Mouse (Mus musculus) neural tube, embryonic 11.5 days (tissue): ENCODE data around the gene Ywhae. TPM values are rescaled to one million over a fixed set of nuclear protein-coding genes. Genes with fewer than 3 reads are reported as not detected.
A peak's percentile ranks its signal among the peaks of the same experiment; 100 is the strongest.
"Not testable (repeated sequence)": the region's sequence is repeated elsewhere in the genome, so short reads cannot be mapped to it uniquely, and the experiment has no call there.

Experiments
- ATAC-seq: fragments of 200-750 bp; cut with Nextera tagmentation; 2 replicates; pipeline ENCODE4 v1.8.0; 2017; ENCODE audit warnings: moderate number of reproducible peaks, mild to moderate bottlenecking, moderate TSS enrichment, moderate library complexity; ENCODE audit not compliant: insufficient read depth, low FRiP score, low TSS enrichment
- DNase-seq: peaks from one replicate; pipeline ENCODE4 v3.0.0-alpha.2; 2015; ENCODE audit warnings: low spot score
- H3K27ac ChIP-seq: fragments of 300-500 bp; sonication (generic); 2 replicates; pipeline ENCODE4 v1.5.1; 2014; ENCODE audit warnings: low read depth, mild to moderate bottlenecking, low read length
- H3K27me3 ChIP-seq: fragments of 300-500 bp; sonication (generic); 2 replicates; pipeline ENCODE4 v1.6.1; 2014; ENCODE audit warnings: mild to moderate bottlenecking, low read length, mixed read lengths; ENCODE audit not compliant: control insufficient read depth, insufficient read depth
- H3K36me3 ChIP-seq: fragments of 300-500 bp; sonication (generic); 2 replicates; pipeline ENCODE4 v1.6.1; 2014; ENCODE audit warnings: mild to moderate bottlenecking, low read length, moderate library complexity, mixed read lengths; ENCODE audit not compliant: control insufficient read depth, insufficient read depth
- H3K4me1 ChIP-seq: fragments of 300-500 bp; sonication (generic); 2 replicates; pipeline ENCODE4 v1.6.1; 2014; ENCODE audit warnings: low read length, mixed read lengths; ENCODE audit not compliant: control insufficient read depth, insufficient read depth
- H3K4me2 ChIP-seq: fragments of 300-500 bp; sonication (generic); 2 replicates; pipeline ENCODE4 v1.6.1; 2014; ENCODE audit warnings: low read depth, mild to moderate bottlenecking, moderate library complexity
- H3K4me3 ChIP-seq: fragments of 300-500 bp; sonication (generic); 2 replicates; pipeline ENCODE4 v1.5.1; 2014; ENCODE audit warnings: low read depth, low read length
- H3K9ac ChIP-seq: fragments of 300-500 bp; sonication (generic); 2 replicates; pipeline ENCODE4 v1.6.1; 2014; ENCODE audit warnings: mild to moderate bottlenecking, low read length
- H3K9me3 ChIP-seq: fragments of 300-500 bp; sonication (generic); 2 replicates; pipeline ENCODE4 v1.6.1; 2016; ENCODE audit warnings: low read length; ENCODE audit not compliant: control insufficient read depth
- WGBS: fragments of 180-500 bp; shearing (Covaris S2); extraction: QIAGEN DNeasy Blood & Tissue Kit; methylation state at CpG from one replicate; pipeline ENCODE4 v1.1.7; 2014; 5-methylcytosine and 5-hydroxymethylcytosine counted together
- polyA plus RNA-seq: library from polyadenylated mRNA; unstranded; fragments of >200 nt; fragmentation: Nextera tagmentation; extraction: Ambion mirVana; gene quantifications from 2 replicates; pipeline ENCODE4 v1.2.1, GENCODE M21; 2014

Ywhae gene
- polyA plus RNA-seq, 1 experiment from 2014 or later = 1,480 TPM

DNA sequence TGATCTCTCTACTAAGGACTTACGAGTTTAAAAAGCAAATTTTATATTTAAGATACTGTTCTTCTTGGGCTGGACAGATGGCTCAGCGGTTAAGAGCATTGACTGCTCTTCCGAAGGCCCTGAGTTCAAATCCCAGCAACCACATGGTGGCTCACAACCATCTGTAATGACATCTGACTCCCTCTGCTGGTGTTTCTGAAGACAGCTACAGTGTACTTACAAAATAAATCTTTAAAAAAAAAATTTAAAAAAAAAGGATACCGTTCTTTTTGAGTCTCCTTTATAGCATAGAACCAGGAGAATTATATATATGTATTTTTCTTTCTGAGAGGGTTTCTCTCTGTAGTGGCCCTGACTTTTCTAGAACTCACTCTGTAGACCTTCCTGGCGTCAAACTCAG, 32.1 kb upstream of the Ywhae start:
- ATAC-seq (no peak), DNase-seq (no peak)
- H3K4me2 ChIP-seq = no peak overlapping the region
- WGBS = 97% methylated on average over 5 of the region's 5 CpGs
- H3K27me3 ChIP-seq = no peaks in the 10 kb centered on the region
- no peaks in the 10 kb centered on the region for H3K4me1 ChIP-seq
- no peak overlapping the region for H3K9ac ChIP-seq
- no peak overlapping the region for H3K4me3 ChIP-seq
- H3K27ac ChIP-seq = no peak overlapping the region
- H3K36me3 ChIP-seq = peaks cover 5% of the 10 kb centered on the region
- no peaks in the 10 kb centered on the region for H3K9me3 ChIP-seq

DNA sequence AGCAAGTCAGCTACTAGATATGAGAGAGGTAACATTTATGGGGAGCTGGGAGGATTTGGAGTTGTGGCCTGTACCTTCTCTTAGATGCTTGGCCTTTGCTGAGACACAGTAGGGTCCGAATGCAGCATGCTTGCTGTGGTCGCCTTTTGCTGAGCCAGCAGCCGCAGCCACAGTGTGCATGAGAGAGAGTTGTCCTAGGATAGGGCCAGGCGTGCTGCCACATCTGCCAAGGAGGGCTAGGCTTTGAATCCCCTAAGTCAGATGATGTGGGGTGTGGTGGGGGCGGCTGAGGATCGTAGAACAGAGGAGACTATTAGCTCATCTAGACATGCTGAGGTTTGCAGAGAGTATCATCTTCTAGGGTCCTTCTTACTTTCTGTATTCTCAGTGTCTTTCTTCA, 29.9 kb upstream of the Ywhae start:
- no peaks in the 10 kb centered on the region for H3K4me1 ChIP-seq
- no peak overlapping the region for H3K9ac ChIP-seq
- H3K36me3 ChIP-seq = peaks cover 5% of the 10 kb centered on the region
- DNase-seq (no peak), ATAC-seq (no peak)
- no peak overlapping the region for H3K27ac ChIP-seq
- WGBS = 95% methylated on average over 6 of the region's 6 CpGs
- no peak overlapping the region for H3K4me2 ChIP-seq
- no peak overlapping the region for H3K4me3 ChIP-seq
- H3K9me3 ChIP-seq = no peaks in the 10 kb centered on the region
- no peaks in the 10 kb centered on the region for H3K27me3 ChIP-seq

DNA sequence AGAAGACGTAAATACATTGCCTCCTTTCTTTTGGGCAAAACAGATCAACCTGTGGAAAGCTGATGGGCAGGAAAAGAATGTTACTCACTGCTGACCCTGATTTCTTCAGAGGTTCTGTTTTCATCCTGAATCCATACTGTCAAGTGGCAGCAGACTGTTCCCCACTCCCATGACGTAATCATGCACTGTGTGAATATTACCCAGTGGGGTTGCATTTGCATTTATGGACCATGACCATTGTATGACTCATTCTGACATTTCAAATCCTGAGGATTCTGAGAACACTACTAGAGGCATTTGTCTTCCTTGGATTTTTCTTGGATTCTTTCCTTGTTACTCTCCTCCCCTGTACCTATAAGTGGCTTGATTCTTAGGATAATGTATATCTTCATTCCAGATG, 28.9 kb upstream of the Ywhae start:
- WGBS = 93% methylated on average over 2 of the region's 2 CpGs
- Histone ChIP-seq H3K27me3 (no peaks in the 10 kb centered on the region), H3K4me2 (no peak overlapping the region), H3K9ac (no peak overlapping the region), H3K4me3 (no peak overlapping the region), H3K36me3 (peaks cover 5% of the 10 kb centered on the region), H3K9me3 (no peaks in the 10 kb centered on the region), H3K27ac (no peak overlapping the region), H3K4me1 (no peaks in the 10 kb centered on the region)
- DNase-seq = no peak
- ATAC-seq = no peak

DNA sequence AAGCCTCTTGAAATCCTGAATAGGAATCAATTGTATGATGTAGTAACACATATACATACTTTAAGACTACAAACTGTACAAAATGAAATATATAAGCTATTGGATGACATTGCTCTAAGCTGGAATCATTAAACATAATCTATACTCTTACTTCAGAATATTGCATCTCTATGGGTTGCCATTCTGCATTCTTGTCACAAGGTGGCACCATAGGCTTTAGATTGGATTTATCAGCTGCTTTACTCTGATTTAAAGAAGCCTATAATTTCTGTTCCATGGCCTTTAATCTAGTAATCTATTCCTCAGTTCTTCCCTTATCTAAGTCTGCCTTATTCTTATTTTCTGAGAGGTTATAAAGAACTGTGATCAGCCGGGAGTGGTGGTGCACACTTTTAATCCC, 18.7 kb upstream of the Ywhae start:
- H3K4me2 ChIP-seq = no peak overlapping the region
- H3K4me3 ChIP-seq = no peak overlapping the region
- no peak for ATAC-seq
- H3K36me3 ChIP-seq = no peaks in the 10 kb centered on the region
- no peak overlapping the region for H3K27ac ChIP-seq
- no peak for DNase-seq
- 97% methylated on average over 1 of the region's 1 CpGs for WGBS
- H3K4me1 ChIP-seq = no peaks in the 10 kb centered on the region
- no peaks in the 10 kb centered on the region for H3K27me3 ChIP-seq
- no peaks in the 10 kb centered on the region for H3K9me3 ChIP-seq
- no peak overlapping the region for H3K9ac ChIP-seq

DNA sequence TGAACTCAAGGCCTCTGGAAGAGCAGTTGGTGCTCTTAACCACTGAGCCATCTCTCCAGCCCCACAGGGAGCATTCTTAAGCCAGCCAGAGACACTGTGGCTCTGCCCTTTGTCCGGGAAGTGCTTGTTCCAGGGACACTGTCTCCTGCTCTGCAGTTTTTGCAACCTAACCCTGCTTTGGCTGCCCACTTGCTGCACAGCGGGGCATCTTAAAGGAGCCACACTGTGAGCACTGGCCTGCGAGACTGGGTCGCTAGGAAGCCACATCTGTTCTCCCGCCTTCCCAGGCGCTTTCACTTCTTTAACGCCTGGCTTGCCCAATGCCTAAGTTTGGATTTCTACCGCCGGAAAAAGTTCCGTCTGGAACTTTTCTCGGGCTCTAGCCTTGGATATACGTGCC, 17.1 kb upstream of the Ywhae start:
- peak; percentile 20 for DNase-seq
- 22% methylated on average over 12 of the region's 12 CpGs for WGBS
- no peak overlapping the region for H3K9ac ChIP-seq

DNA sequence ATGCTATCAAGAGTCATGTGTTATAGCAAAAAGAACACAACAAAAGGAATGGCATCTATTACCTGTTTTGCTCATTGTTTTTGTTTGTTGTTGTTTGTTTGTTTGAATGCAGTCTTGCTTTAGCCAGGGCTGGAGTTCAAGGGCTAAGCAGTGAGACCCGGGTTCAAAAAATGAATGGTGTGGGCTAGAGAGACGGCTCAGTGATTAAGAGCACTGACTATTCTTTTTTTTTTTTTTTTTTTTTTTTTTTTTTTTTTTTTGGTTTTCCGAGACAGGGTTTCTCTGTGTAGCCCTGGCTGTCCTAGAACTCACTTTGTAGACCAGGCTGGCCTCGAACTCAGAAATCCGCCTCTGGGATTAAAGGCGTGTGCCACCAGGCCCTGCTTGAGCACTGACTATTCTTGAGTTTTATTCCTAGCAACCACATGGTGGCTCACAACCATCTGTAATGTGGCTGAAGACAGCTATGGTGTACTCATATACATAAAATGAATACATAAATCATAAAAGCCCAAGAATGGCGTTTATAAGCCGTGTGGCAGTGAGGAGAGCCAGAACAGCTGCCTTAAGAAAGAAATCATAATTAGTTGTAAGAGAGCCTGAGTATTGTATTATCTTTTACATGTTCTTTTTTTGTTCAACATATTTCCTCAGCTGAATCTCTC, 15.9 kb upstream of the Ywhae start:
- DNase-seq (no peak), ATAC-seq (no peak)
- H3K4me1 ChIP-seq = no peaks in the 10 kb centered on the region
- H3K9me3 ChIP-seq = no peaks in the 10 kb centered on the region
- H3K4me3 ChIP-seq = no peak overlapping the region
- 89% methylated on average over 7 of the region's 8 CpGs for WGBS
- H3K4me2 ChIP-seq = no peak overlapping the region
- no peak overlapping the region for H3K27ac ChIP-seq
- no peaks in the 10 kb centered on the region for H3K27me3 ChIP-seq
- no peaks in the 10 kb centered on the region for H3K36me3 ChIP-seq
- no peak overlapping the region for H3K9ac ChIP-seq

More for the DNA sequence above, 17.1 kb upstream of the Ywhae start:
- Histone ChIP-seq H3K4me2 (no peak overlapping the region), H3K4me1 (no peaks in the 10 kb centered on the region), H3K4me3 (no peak overlapping the region), H3K9me3 (no peaks in the 10 kb centered on the region), H3K27ac (no peak overlapping the region), H3K27me3 (no peaks in the 10 kb centered on the region), H3K36me3 (no peaks in the 10 kb centered on the region)
- no peak for ATAC-seq

DNA sequence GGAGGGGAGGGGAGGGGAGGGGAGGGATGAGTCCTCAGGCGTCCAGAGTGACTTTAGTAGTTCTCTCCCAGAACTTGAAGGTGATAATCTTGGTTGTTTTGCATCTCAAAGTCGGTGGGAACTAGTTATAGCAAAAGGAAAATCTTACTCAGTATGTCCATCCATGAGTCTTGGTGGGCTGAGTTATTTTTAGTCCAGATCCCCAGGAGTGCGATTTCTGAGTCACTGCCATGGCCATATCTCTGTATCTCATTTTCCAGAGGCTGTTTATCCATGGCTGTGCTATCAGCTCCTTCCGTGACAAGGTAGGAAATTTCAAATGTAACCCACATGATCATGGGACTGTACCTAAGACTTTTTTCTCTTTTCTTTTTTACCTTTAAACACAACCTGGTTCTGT, 10.3 kb upstream of the Ywhae start:
- no peaks in the 10 kb centered on the region for H3K9me3 ChIP-seq
- no peaks in the 10 kb centered on the region for H3K4me1 ChIP-seq
- no peaks in the 10 kb centered on the region for H3K36me3 ChIP-seq
- no peak overlapping the region for H3K4me3 ChIP-seq
- ATAC-seq = no peak
- H3K27ac ChIP-seq = no peak overlapping the region
- no peak for DNase-seq
- no peak overlapping the region for H3K9ac ChIP-seq
- no peak overlapping the region for H3K4me2 ChIP-seq
- no peaks in the 10 kb centered on the region for H3K27me3 ChIP-seq
- WGBS = 58% methylated on average over 4 of the region's 4 CpGs

DNA sequence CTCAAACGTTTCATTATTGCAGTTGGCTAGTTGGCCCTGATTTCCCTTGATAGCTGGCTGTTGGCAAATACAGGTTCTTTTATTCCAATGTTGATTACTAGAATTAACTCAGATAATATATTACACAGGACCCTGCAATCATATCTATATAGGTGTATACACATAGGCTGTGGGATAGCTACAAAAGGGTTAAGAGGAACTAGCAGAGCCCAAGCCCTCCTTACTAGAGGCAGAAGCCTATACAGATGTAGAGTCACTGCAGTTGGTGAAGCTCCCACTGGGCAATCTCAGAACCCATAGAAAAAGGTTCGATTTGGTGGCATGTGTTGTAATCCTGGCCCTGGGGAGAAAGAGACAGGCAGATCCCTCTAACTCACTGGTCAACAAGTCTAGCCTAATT, 5.5 kb upstream of the Ywhae start:
- Histone ChIP-seq H3K27me3 (no peaks in the 10 kb centered on the region), H3K4me3 (no peak overlapping the region), H3K27ac (no peak overlapping the region), H3K9ac (no peak overlapping the region), H3K9me3 (no peaks in the 10 kb centered on the region), H3K36me3 (no peaks in the 10 kb centered on the region), H3K4me2 (no peak overlapping the region), H3K4me1 (peaks cover 4% of the 10 kb centered on the region; the same call in 1 of the 2 replicates)
- DNase-seq (no peak), ATAC-seq (no peak)
- WGBS = 69% methylated on average over 2 of the region's 2 CpGs

DNA sequence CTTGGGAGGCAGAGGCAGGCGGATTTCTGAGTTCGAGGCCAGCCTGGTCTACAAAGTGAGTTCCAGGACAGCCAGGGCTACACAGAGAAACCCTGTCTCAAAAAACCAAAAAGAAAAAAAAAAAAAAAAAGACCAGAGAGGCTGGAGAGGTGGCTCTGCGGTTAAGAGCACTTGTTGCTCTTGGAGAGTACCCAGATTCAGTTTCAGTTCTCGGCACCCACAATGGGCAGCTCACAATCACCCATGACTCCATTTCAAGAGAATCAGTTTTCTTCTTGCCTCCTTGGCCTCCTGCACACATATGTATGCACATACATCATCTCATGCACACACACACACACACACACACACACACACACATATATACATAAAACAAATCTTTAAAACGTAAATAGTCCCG, 5.0 kb upstream of the Ywhae start:
- H3K9me3 ChIP-seq, H3K4me3 ChIP-seq, H3K36me3 ChIP-seq, H3K4me1 ChIP-seq, ATAC-seq, DNase-seq, H3K4me2 ChIP-seq, H3K9ac ChIP-seq, H3K27me3 ChIP-seq, H3K27ac ChIP-seq: not testable (repeated sequence)
- 92% methylated on average over 6 of the region's 6 CpGs for WGBS
